Mouse (Mus musculus) spleen, adult 2 months (tissue): ENCODE data around the gene Fgf22. TPM values are rescaled to one million over a fixed set of nuclear protein-coding genes. Genes with fewer than 3 reads are reported as not detected.

Experiments
- DNase-seq, 2 experiments: peaks; one replicate each; pipeline versions ENCODE4 v3.0.0 to v3.0.0-alpha.2; 2012 to 2021; ENCODE audit warnings: low spot score in 2 of 2, low read depth in 1 of 2
- H3K27ac ChIP-seq: fragments of 200-500 bp; 2 replicates; pipeline ENCODE4 v1.5.1; 2012; ENCODE audit warnings: low read length, inconsistent platforms; ENCODE audit not compliant: insufficient read depth
- H3K27me3 ChIP-seq: fragments of 200-500 bp; 2 replicates; pipeline ENCODE4 v1.6.1; 2012; ENCODE audit warnings: mild to moderate bottlenecking, moderate library complexity, low read length, inconsistent platforms; ENCODE audit not compliant: control insufficient read depth, insufficient read depth
- H3K36me3 ChIP-seq: fragments of 200-500 bp; 2 replicates; pipeline ENCODE4 v1.6.1; 2012; ENCODE audit warnings: mild to moderate bottlenecking, low read length, inconsistent platforms; ENCODE audit not compliant: control insufficient read depth, insufficient read depth
- H3K4me1 ChIP-seq: fragments of 200-500 bp; 2 replicates; pipeline ENCODE4 v1.6.1; 2011; ENCODE audit warnings: inconsistent platforms; ENCODE audit not compliant: control insufficient read depth, insufficient read depth, insufficient read length
- H3K4me3 ChIP-seq: fragments of 200-500 bp; 2 replicates; pipeline ENCODE4 v1.5.1; 2011; ENCODE audit warnings: mild to moderate bottlenecking, inconsistent platforms; ENCODE audit not compliant: insufficient read depth, insufficient read length; ENCODE audit errors: extremely low read depth
- CTCF ChIP-seq: fragments of 200-500 bp; IDR thresholded peaks from 2 replicates; pipeline ENCODE4 v1.5.1; 2011; ENCODE audit warnings: mild to moderate bottlenecking, inconsistent platforms; ENCODE audit not compliant: insufficient read depth, insufficient read length, insufficient replicate concordance; ENCODE audit errors: extremely low read depth
- POLR2A ChIP-seq: fragments of 200-500 bp; IDR thresholded peaks from 2 replicates; pipeline ENCODE4 v1.6.1; 2011; ENCODE audit warnings: low read depth, low read length, inconsistent platforms
- WGBS: fragments of 180-500 bp; shearing (Covaris S2); methylation state at CpG from one replicate; pipeline ENCODE4 v1.1.7; 2018; 5-methylcytosine and 5-hydroxymethylcytosine counted together
- polyA plus RNA-seq: library from polyadenylated mRNA; depleted of rRNA; stranded (reverse); fragments of >200 nt; gene quantifications from 2 replicates; pipeline ENCODE4 v1.2.3, GENCODE M21; 2012

Fgf22 gene
- polyA plus RNA-seq, 1 experiment: not detected

DNA sequence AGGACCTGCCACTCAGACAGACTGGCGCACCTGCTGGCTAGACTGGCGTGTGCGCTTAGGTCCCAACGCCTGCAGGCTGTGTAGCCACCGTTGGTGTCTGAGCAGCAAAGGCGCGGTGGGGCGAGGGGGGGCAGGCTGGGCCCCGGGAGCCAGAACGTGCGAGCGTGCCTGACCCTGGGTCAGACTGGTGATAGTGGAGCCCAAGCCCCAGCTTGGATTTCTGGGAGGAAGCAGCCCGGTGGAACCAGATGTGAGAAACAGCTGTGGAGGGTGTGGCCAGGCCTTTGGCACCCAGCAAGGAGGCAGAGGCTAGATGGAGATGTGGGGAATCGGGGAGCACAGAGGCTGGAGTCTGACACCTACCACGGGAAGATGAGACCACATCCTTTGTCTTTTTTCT is 42.5 kb downstream of the Fgf22 start:
- TF ChIP-seq CTCF (no peak), POLR2A (no peak)
- 33% methylated on average over 15 of the region's 15 CpGs for WGBS
- H3K27me3 ChIP-seq: no peaks in the 10 kb centered on the region
- no peaks in the 10 kb centered on the region for H3K36me3 ChIP-seq
- H3K4me3 ChIP-seq: no peak overlapping the region
- DNase-seq: no peak
- H3K4me1 ChIP-seq: peaks cover 7% of the 10 kb centered on the region
- H3K27ac ChIP-seq: no peak overlapping the region

DNA sequence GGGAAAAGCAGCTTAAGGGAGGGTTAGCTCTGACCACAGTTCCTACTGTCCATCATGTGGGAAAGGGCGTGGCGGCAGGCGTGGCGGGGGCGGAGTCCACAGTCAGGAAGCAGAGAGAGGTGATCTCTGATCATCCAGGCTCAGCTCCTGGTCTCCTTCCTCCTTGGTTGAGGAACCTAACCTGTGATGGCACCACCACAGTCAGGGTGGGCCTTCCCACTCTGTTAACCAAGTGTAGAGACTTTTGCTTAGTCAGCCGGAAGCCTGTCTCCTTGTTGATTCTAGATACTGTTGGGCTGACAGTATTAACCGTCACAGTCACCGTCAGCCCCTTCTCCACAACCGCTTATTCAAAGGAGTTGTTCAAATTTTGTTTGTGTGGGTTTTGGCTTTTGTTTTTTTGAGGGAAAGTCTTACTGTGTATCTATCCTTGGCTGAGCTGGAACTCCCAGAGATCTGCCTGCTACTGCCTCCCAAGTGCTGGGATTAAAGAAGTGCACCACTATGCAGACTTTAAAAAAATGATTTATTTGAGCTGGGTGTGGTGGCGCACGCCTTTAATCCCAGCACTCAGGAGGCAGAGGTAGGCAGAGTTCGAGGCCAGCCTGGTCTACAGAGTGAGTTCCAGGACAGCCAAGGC is 43.5 kb downstream of the Fgf22 start:
- no peak overlapping the region for H3K27ac ChIP-seq
- H3K4me3 ChIP-seq: no peak overlapping the region
- H3K4me1 ChIP-seq: peaks cover 7% of the 10 kb centered on the region
- no peak for TF ChIP-seq POLR2A
- TF ChIP-seq CTCF: no peak
- WGBS: 27% methylated on average over 12 of the region's 12 CpGs
- H3K27me3 ChIP-seq: no peaks in the 10 kb centered on the region
- peak; percentile 21 to 33 for DNase-seq
- H3K36me3 ChIP-seq: no peaks in the 10 kb centered on the region

DNA sequence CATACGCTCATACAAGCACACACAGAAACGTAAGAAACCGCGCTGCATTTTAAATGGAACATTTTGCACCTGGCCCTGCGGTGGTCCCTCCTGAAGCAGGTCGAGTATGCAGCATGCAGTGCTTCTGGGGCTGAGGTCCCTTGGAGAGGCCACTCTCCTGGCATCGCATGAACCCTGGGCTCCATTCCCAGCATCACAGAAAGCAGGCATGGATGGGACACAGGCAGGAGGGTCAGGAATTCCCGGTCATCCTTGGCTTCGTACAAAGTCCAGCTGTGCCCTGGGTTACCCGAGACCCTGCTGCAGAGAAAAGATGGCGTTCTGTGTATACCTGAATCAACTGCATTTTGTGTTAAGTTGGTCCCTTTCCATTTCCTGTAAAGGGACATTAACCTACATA is 45.6 kb downstream of the Fgf22 start:
- peaks cover 5% of the 10 kb centered on the region; the same call in 1 of the 2 replicates for H3K4me1 ChIP-seq
- no peaks in the 10 kb centered on the region for H3K27me3 ChIP-seq
- 95% methylated on average over 11 of the region's 11 CpGs for WGBS
- no peak for TF ChIP-seq CTCF
- no peak for TF ChIP-seq POLR2A
- no peak overlapping the region for H3K4me3 ChIP-seq
- no peak overlapping the region for H3K27ac ChIP-seq
- no peaks in the 10 kb centered on the region for H3K36me3 ChIP-seq
- no peak for DNase-seq

DNA sequence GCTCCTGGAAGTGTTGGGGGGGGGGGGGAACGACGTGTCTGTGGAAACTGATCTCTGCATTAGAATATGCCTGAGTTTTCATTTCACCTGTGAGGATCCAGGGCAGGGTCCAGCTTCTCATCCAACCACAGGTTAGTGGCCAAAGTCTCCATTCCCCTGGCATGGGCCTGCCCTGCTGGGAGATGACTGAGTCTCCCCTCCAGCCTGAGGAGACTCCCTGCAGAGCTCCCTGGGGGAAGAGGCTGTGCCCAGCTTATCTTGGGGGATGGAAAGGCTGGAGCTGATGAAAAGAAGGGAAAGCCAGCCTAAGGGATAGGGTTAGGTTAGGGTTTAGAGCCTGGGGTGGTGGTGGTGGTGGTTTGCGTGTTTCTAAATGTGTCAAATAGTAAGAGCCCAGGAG is 47.0 kb downstream of the Fgf22 start:
- peaks cover 5% of the 10 kb centered on the region; the same call in 1 of the 2 replicates for H3K4me1 ChIP-seq
- no peaks in the 10 kb centered on the region for H3K36me3 ChIP-seq
- WGBS: 83% methylated on average over 3 of the region's 3 CpGs
- no peak overlapping the region for H3K4me3 ChIP-seq
- DNase-seq: no peak
- H3K27ac ChIP-seq: no peak overlapping the region
- H3K27me3 ChIP-seq: no peaks in the 10 kb centered on the region
- no peak for TF ChIP-seq POLR2A
- no peak for TF ChIP-seq CTCF

DNA sequence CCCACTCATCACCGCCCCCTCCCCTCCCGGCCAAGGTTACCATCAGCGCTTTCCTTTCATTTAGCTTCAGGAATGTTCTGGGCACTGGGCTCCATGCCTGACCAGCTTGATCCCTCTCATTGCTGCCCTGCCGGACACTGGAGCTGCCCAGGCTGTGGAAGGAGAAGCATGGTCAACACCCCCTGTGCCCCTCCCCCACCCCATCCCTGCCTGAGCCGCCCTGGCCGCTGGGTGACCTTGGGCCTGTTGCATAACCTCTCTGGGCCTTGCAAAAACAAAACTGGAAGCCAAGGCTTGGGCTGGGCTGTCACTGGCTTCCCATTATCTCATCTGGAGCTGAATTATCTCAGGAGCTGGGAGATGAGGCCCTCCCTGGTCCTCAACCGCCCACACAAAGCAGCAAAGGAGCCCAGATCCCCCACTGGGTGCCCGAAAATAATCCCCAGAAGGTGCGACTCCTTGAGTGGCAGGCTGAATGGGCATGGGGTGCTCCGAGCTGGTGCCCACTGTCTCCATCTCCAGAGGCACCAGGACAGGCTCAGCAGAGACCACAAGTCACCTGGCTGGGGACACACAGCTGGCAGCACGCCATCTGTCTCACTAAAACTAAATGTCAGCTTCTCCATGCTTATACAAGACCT is 47.6 kb downstream of the Fgf22 start:
- DNase-seq: no peak
- Histone ChIP-seq H3K27ac (peak overlapping the region; percentile 27; the same call in 1 of the 2 replicates), H3K27me3 (no peaks in the 10 kb centered on the region), H3K4me1 (peaks cover 5% of the 10 kb centered on the region; the same call in 1 of the 2 replicates), H3K4me3 (no peak overlapping the region), H3K36me3 (no peaks in the 10 kb centered on the region)
- 77% methylated on average over 11 of the region's 11 CpGs for WGBS
- TF ChIP-seq CTCF (no peak), POLR2A (no peak)

DNA sequence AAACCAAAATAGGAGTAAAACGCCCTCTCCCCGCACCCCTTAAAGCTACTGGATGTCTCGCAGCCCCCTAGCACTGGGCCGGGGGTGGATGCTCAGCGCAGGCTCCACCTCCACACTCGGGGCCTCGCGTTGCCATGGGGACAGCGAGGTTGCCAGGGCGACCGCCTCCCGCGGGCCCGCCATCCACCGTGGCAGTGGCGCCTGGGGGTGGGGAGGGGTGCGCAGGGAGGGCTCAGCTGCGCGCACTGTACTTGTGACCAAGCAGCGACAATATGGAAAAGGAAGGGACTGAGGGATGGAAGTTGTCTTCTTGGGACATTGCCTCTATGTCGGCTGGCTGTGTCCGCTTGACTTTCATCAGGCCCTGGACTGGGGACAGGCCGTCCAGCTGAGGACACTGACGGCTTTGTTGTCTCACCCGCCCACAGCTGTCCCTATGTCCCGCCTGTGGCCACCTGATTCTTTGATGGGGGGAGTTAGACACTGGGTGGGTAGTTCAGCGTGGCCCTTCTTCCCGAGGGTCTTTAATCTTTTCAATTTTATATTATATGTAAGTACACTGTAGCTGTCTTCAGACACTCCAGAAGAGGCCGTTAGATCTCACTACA is 48.9 kb downstream of the Fgf22 start:
- 73% methylated on average over 29 of the region's 29 CpGs for WGBS
- DNase-seq: no peak
- H3K27me3 ChIP-seq: no peaks in the 10 kb centered on the region
- no peak overlapping the region for H3K4me3 ChIP-seq
- H3K4me1 ChIP-seq: no peaks in the 10 kb centered on the region
- H3K36me3 ChIP-seq: no peaks in the 10 kb centered on the region
- H3K27ac ChIP-seq: no peak overlapping the region
- TF ChIP-seq POLR2A (no peak), CTCF (no peak)
